11 mouse cellular contexts compared by ENCODE assay signal in the genomic region with DNA sequence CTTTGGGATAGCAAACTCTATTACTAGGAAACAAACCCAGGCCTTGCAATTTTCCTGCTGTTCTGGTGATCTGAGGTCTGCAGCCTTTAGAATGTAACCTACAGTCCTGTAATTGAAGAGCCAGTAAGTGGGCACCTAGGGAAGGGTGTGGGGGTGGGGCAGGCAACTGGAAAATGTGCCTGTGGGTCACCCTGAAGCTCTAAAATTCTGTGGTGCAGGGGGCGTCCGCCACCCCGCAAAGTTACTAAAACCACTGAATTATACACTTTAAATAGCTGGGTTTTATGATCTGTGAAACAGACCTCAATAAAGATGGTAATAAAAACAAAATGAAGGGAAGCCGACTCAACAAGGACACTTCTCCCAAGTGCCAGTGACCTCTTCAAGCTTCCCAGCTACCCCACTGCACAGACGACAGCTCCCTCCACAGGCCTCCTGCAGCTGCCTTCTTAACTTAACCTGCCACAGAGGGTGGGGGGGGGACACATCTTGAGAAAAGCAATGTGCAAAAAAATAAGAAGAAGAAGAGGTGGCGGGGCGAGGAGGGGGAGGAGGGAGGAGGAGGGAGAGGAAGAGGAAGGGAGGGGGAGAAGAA.
DNase-seq lines count a peak whose midpoint lies in the region; ATAC-seq and TF ChIP-seq lines count a peak whose summit lies in the region.
"Had no signal": no experiment of that assay in that cellular context is flagged by ENCODE, and none has a peak within 500 bp of the region (broad histone marks: within the 10 kb centered on the region; RNA-seq: fewer than 3 reads in every experiment).

No protein-coding gene starts in this region.

- POLR2A ChIA-PET in Patski (lab: Charles Lee), result interaction anchor here (0.6 to 3.7 kb wide), 3 partner anchors 66 to 274 kb away, joined by 3 to 29 read pairs (median 3); no protein-coding TSS in a partner anchor

- CTCF ChIA-PET in Patski (lab: Charles Lee), result interaction anchor here (1.2 kb wide), 2 partner anchors 182 to 277 kb away, joined by 4 to 11 read pairs; no protein-coding TSS in a partner anchor

- 44% methylated on average over 7 of the region's 7 CpGs for WGBS in intestine, postnatal 0 days
- 49% methylated on average over 7 of the region's 7 CpGs for WGBS in intestine, embryonic 16.5 days
- 49% methylated on average over 7 of the region's 7 CpGs for WGBS in limb, embryonic 10.5 days
- WGBS in forebrain, embryonic 14.5 days, result 78% methylated on average over 7 of the region's 7 CpGs

- in situ Hi-C loops in Patski (cut with MboI; ENCODE audit: low pct_unique_long_range_greater_than_20kb), result no loop called here

- DNase-seq in adrenal gland, postnatal 14 days, result peak; percentile 36
- DNase-seq in adrenal gland, adult 8-10 months, result no peak
- peak; percentile 73 for DNase-seq in Patski (ENCODE audit: low read depth, low spot score)
- peak; percentile 43 for DNase-seq in limb, embryonic 10.5 days (ENCODE audit: low spot score)
- no peak for DNase-seq in forebrain, embryonic 14.5 days (ENCODE audit: low spot score)
- no peak for DNase-seq in thymus, postnatal 25 days

- H3K27me3 ChIP-seq in intestine, postnatal 0 days (replicated peaks; ENCODE audit: control insufficient read depth, insufficient read depth, low read length), result no peaks in the 10 kb centered on the region
- no peaks in the 10 kb centered on the region for H3K27me3 ChIP-seq in intestine, embryonic 16.5 days (replicated peaks; ENCODE audit: control insufficient read depth, insufficient read depth, low read length)
- H3K27me3 ChIP-seq in Patski, result no peaks in the 10 kb centered on the region
- H3K27me3 ChIP-seq in limb, embryonic 10.5 days (ENCODE audit: low read depth, poor library complexity, severe bottlenecking), result no peaks in the 10 kb centered on the region
- no peaks in the 10 kb centered on the region for H3K27me3 ChIP-seq in forebrain, embryonic 14.5 days (replicated peaks; ENCODE audit: control insufficient read depth, insufficient read depth, low read length)
- H3K27me3 ChIP-seq: liver, embryonic 15.5 days had no signal

- H3K4me2 ChIP-seq in intestine, postnatal 0 days (replicated peaks; ENCODE audit: low read depth), result no peak overlapping the region
- no peak overlapping the region for H3K4me2 ChIP-seq in intestine, embryonic 16.5 days (ENCODE audit: low read depth, low read length)
- no peak overlapping the region for H3K4me2 ChIP-seq in forebrain, embryonic 14.5 days (ENCODE audit: low read length)
- H3K4me2 ChIP-seq: liver, embryonic 15.5 days had no signal

- H3K4me1 ChIP-seq in intestine, postnatal 0 days (replicated peaks; ENCODE audit: control insufficient read depth, insufficient read depth, low read length), result 0 out of 2 replicates have a peak, but pooled peaks cover 4% of the 10 kb centered on the region
- H3K4me1 ChIP-seq in intestine, embryonic 16.5 days (ENCODE audit: control insufficient read depth, insufficient read depth, low read length), result no peaks in the 10 kb centered on the region
- H3K4me1 ChIP-seq in limb, embryonic 10.5 days, result peaks cover 48% of the 10 kb centered on the region
- peaks cover 5% of the 10 kb centered on the region for H3K4me1 ChIP-seq in forebrain, embryonic 14.5 days (ENCODE audit: control insufficient read depth, insufficient read depth, low read length)

- no peaks in the 10 kb centered on the region for H3K9me3 ChIP-seq in intestine, postnatal 0 days (ENCODE audit: control insufficient read depth)
- no peaks in the 10 kb centered on the region; the same call in 1 of the 2 replicates for H3K9me3 ChIP-seq in intestine, embryonic 16.5 days (ENCODE audit: control insufficient read depth, low read length)
- no peaks in the 10 kb centered on the region for H3K9me3 ChIP-seq in limb, embryonic 10.5 days (replicated peaks)
- H3K9me3 ChIP-seq in forebrain, embryonic 14.5 days (replicated peaks; ENCODE audit: control insufficient read depth, low read length), result no peaks in the 10 kb centered on the region
- H3K9me3 ChIP-seq: liver, embryonic 15.5 days had no signal

- H3K36me3 ChIP-seq in intestine, postnatal 0 days (ENCODE audit: control insufficient read depth, insufficient read depth), result no peaks in the 10 kb centered on the region
- no peaks in the 10 kb centered on the region for H3K36me3 ChIP-seq in intestine, embryonic 16.5 days (ENCODE audit: control insufficient read depth, insufficient read depth, low read length)
- H3K36me3 ChIP-seq in limb, embryonic 10.5 days, result no peaks in the 10 kb centered on the region
- no peaks in the 10 kb centered on the region for H3K36me3 ChIP-seq in forebrain, embryonic 14.5 days (ENCODE audit: control insufficient read depth, insufficient read depth, low read length)
- H3K36me3 ChIP-seq: liver, embryonic 15.5 days had no signal

- no peak for ATAC-seq in intestine, postnatal 0 days
- ATAC-seq in intestine, embryonic 16.5 days, result no peak
- ATAC-seq in Patski, result peak; percentile 71
- no peak for ATAC-seq in forebrain, embryonic 14.5 days
- ATAC-seq: activated CD4-positive, CD25-positive, alpha-beta regulatory T cell, adult 4 months had no signal

- H3K9ac ChIP-seq in intestine, postnatal 0 days (ENCODE audit: low read depth, low read length), result no peak overlapping the region
- no peak overlapping the region for H3K9ac ChIP-seq in intestine, embryonic 16.5 days (ENCODE audit: low read depth, low read length)
- no peak overlapping the region for H3K9ac ChIP-seq in forebrain, embryonic 14.5 days (ENCODE audit: low read length)
- H3K9ac ChIP-seq: liver, embryonic 15.5 days had no signal

- no peak overlapping the region for H3K4me3 ChIP-seq in intestine, postnatal 0 days (ENCODE audit: low read depth, low read length)
- H3K4me3 ChIP-seq in intestine, embryonic 16.5 days (ENCODE audit: low read length), result no peak overlapping the region
- H3K4me3 ChIP-seq in limb, embryonic 10.5 days, result no peak overlapping the region
- no peak overlapping the region for H3K4me3 ChIP-seq in forebrain, embryonic 14.5 days (ENCODE audit: low read depth, low read length)
- H3K4me3 ChIP-seq: liver, embryonic 15.5 days; megakaryocyte, embryonic 14.5 days had no signal

- TF ChIP-seq CTCF in intestine, postnatal 0 days (IDR thresholded peaks at IDR 0.05; ENCODE audit: low read depth), result peak; percentile 61
- peak; percentile 77 for TF ChIP-seq CTCF in Patski (IDR thresholded peaks at IDR 0.05)

- H3K27ac ChIP-seq in intestine, postnatal 0 days (ENCODE audit: low read depth, low read length), result no peak overlapping the region
- no peak overlapping the region for H3K27ac ChIP-seq in intestine, embryonic 16.5 days (ENCODE audit: low read length)
- H3K27ac ChIP-seq in limb, embryonic 10.5 days, result no peak overlapping the region
- no peak overlapping the region for H3K27ac ChIP-seq in forebrain, embryonic 14.5 days (ENCODE audit: low read depth, low read length)
- H3K27ac ChIP-seq: liver, embryonic 15.5 days had no signal

Comparison
In these comparisons a context has a peak if more than half of its experiments do, and no peak if none do; other contexts are left out.
1. DNase-seq: peak in adrenal gland, postnatal 14 days (single experiment), Patski (single experiment) and limb, embryonic 10.5 days (single experiment); none in adrenal gland, adult 8-10 months (single experiment), forebrain, embryonic 14.5 days (single experiment) and thymus, postnatal 25 days (single experiment).